Mouse (Mus musculus): Measurements from ENCODE around the gene Flt3. TPM values are rescaled to one million over a fixed set of nuclear protein-coding genes. Genes with fewer than 3 reads are reported as not detected.

Flt3 gene
- polyA plus RNA-seq (2014; fragmentation: Nextera tagmentation; extraction: Ambion mirVana): 0.27 and 0.31 TPM in 2 replicates

GRCm38 (mm10) chr5:147399843-147400504 is at the start of gene Flt3:
Flt3 (minus strand) TSS chr5:147400489.
- 1% methylated on average over 56 of the region's 56 CpGs for WGBS

GRCm38 (mm10) chr5:147448933-147449332 is 48.6 kb upstream of the Flt3 start:
- DNase-seq (ENCODE audit: low spot score) (no peak), ATAC-seq (replicated peaks; ENCODE audit: insufficient number of reproducible peaks, low FRiP score, low TSS enrichment, low read depth) (no peak)
- H3K4me1 ChIP-seq (ENCODE audit: control insufficient read depth, insufficient read depth, low read length): no peaks in the 10 kb centered on the region
- no peak overlapping the region for H3K4me3 ChIP-seq (ENCODE audit: low read depth, low read length)
- WGBS: 91% methylated on average over 4 of the region's 4 CpGs
- H3K36me3 ChIP-seq (replicated peaks; ENCODE audit: control insufficient read depth, insufficient read depth, low read depth, low read length): no peaks in the 10 kb centered on the region
- no peak overlapping the region for H3K27ac ChIP-seq (replicated peaks; ENCODE audit: low read depth, low read length)
- no peaks in the 10 kb centered on the region for H3K27me3 ChIP-seq (ENCODE audit: control insufficient read depth, insufficient read depth, low read length)
- H3K9me3 ChIP-seq (replicated peaks; ENCODE audit: control insufficient read depth, low read length): no peaks in the 10 kb centered on the region
- H3K4me2 ChIP-seq (ENCODE audit: low read depth, low read length): no peak overlapping the region
- no peak overlapping the region for H3K9ac ChIP-seq (replicated peaks; ENCODE audit: low read length)

More at GRCm38 (mm10) chr5:147399843-147400504, at the start of gene Flt3:
- Histone ChIP-seq H3K4me1 (ENCODE audit: control insufficient read depth, insufficient read depth, low read length) (no peaks in the 10 kb centered on the region), H3K4me3 (ENCODE audit: low read depth, low read length) (peak within 1 kb of the TSS; percentile 39), H3K27me3 (ENCODE audit: control insufficient read depth, insufficient read depth, low read length) (peaks cover 45% of the 10 kb centered on the region), H3K36me3 (replicated peaks; ENCODE audit: control insufficient read depth, insufficient read depth, low read depth, low read length) (no peaks in the 10 kb centered on the region), H3K4me2 (ENCODE audit: low read depth, low read length) (peak within 1 kb of the TSS; percentile 93), H3K9ac (replicated peaks; ENCODE audit: low read length) (no peak within 1 kb of the TSS), H3K9me3 (replicated peaks; ENCODE audit: control insufficient read depth, low read length) (no peaks in the 10 kb centered on the region), H3K27ac (replicated peaks; ENCODE audit: low read depth, low read length) (no peak within 1 kb of the TSS)
- DNase-seq (ENCODE audit: low spot score) (peak; percentile 60), ATAC-seq (replicated peaks; ENCODE audit: insufficient number of reproducible peaks, low FRiP score, low TSS enrichment, low read depth) (peak; percentile 76)

GRCm38 (mm10) chr5:147448526-147448925 is 48.2 kb upstream of the Flt3 start:
- ATAC-seq (replicated peaks; ENCODE audit: insufficient number of reproducible peaks, low FRiP score, low TSS enrichment, low read depth) (no peak), DNase-seq (ENCODE audit: low spot score) (no peak)
- Histone ChIP-seq H3K4me2 (ENCODE audit: low read depth, low read length) (no peak overlapping the region), H3K4me1 (ENCODE audit: control insufficient read depth, insufficient read depth, low read length) (no peaks in the 10 kb centered on the region), H3K27me3 (ENCODE audit: control insufficient read depth, insufficient read depth, low read length) (no peaks in the 10 kb centered on the region), H3K36me3 (replicated peaks; ENCODE audit: control insufficient read depth, insufficient read depth, low read depth, low read length) (no peaks in the 10 kb centered on the region), H3K9me3 (replicated peaks; ENCODE audit: control insufficient read depth, low read length) (no peaks in the 10 kb centered on the region), H3K27ac (replicated peaks; ENCODE audit: low read depth, low read length) (no peak overlapping the region), H3K9ac (replicated peaks; ENCODE audit: low read length) (no peak overlapping the region), H3K4me3 (ENCODE audit: low read depth, low read length) (no peak overlapping the region)
- WGBS: 60% methylated on average over 4 of the region's 4 CpGs

- peak; percentile 21 for DNase-seq (ENCODE audit: low spot score)
- no peaks in the 10 kb centered on the region for H3K36me3 ChIP-seq (replicated peaks; ENCODE audit: control insufficient read depth, insufficient read depth, low read depth, low read length)
- H3K4me1 ChIP-seq (ENCODE audit: control insufficient read depth, insufficient read depth, low read length): no peaks in the 10 kb centered on the region
- H3K4me2 ChIP-seq (ENCODE audit: low read depth, low read length): no peak overlapping the region
- H3K27ac ChIP-seq (replicated peaks; ENCODE audit: low read depth, low read length): no peak overlapping the region
- H3K27me3 ChIP-seq (ENCODE audit: control insufficient read depth, insufficient read depth, low read length): no peaks in the 10 kb centered on the region
- 77% methylated on average over 4 of the region's 4 CpGs for WGBS
- H3K4me3 ChIP-seq (ENCODE audit: low read depth, low read length): no peak overlapping the region
- H3K9ac ChIP-seq (replicated peaks; ENCODE audit: low read length): no peak overlapping the region
- ATAC-seq (replicated peaks; ENCODE audit: insufficient number of reproducible peaks, low FRiP score, low TSS enrichment, low read depth): no peak
- H3K9me3 ChIP-seq (replicated peaks; ENCODE audit: control insufficient read depth, low read length): no peaks in the 10 kb centered on the region
Observed at GRCm38 (mm10) chr5:147445252-147445651, 45.0 kb upstream of the Flt3 start.

GRCm38 (mm10) chr5:147444757-147445156 is 44.5 kb upstream of the Flt3 start:
- no peak overlapping the region for H3K27ac ChIP-seq (replicated peaks; ENCODE audit: low read depth, low read length)
- DNase-seq (ENCODE audit: low spot score) (no peak), ATAC-seq (replicated peaks; ENCODE audit: insufficient number of reproducible peaks, low FRiP score, low TSS enrichment, low read depth) (no peak)
- no peak overlapping the region for H3K9ac ChIP-seq (replicated peaks; ENCODE audit: low read length)
- no peak overlapping the region for H3K4me2 ChIP-seq (ENCODE audit: low read depth, low read length)
- H3K4me1 ChIP-seq (ENCODE audit: control insufficient read depth, insufficient read depth, low read length): no peaks in the 10 kb centered on the region
- H3K36me3 ChIP-seq (replicated peaks; ENCODE audit: control insufficient read depth, insufficient read depth, low read depth, low read length): no peaks in the 10 kb centered on the region
- H3K27me3 ChIP-seq (ENCODE audit: control insufficient read depth, insufficient read depth, low read length): no peaks in the 10 kb centered on the region
- no peaks in the 10 kb centered on the region for H3K9me3 ChIP-seq (replicated peaks; ENCODE audit: control insufficient read depth, low read length)
- WGBS: 90% methylated on average over 2 of the region's 2 CpGs
- no peak overlapping the region for H3K4me3 ChIP-seq (ENCODE audit: low read depth, low read length)

- 83% methylated on average over 6 of the region's 6 CpGs for WGBS
- no peaks in the 10 kb centered on the region for H3K9me3 ChIP-seq (replicated peaks; ENCODE audit: control insufficient read depth, low read length)
- H3K9ac ChIP-seq (replicated peaks; ENCODE audit: low read length): no peak overlapping the region
- ATAC-seq (replicated peaks; ENCODE audit: insufficient number of reproducible peaks, low FRiP score, low TSS enrichment, low read depth) (no peak), DNase-seq (ENCODE audit: low spot score) (no peak)
- no peaks in the 10 kb centered on the region for H3K4me1 ChIP-seq (ENCODE audit: control insufficient read depth, insufficient read depth, low read length)
- H3K27ac ChIP-seq (replicated peaks; ENCODE audit: low read depth, low read length): no peak overlapping the region
- no peaks in the 10 kb centered on the region for H3K27me3 ChIP-seq (ENCODE audit: control insufficient read depth, insufficient read depth, low read length)
- no peak overlapping the region for H3K4me3 ChIP-seq (ENCODE audit: low read depth, low read length)
- H3K36me3 ChIP-seq (replicated peaks; ENCODE audit: control insufficient read depth, insufficient read depth, low read depth, low read length): no peaks in the 10 kb centered on the region
- no peak overlapping the region for H3K4me2 ChIP-seq (ENCODE audit: low read depth, low read length)
Observed at GRCm38 (mm10) chr5:147444298-147444697, 44.0 kb upstream of the Flt3 start.

- 78% methylated on average over 4 of the region's 4 CpGs for WGBS
- DNase-seq (ENCODE audit: low spot score): no peak
- no peak overlapping the region for H3K4me2 ChIP-seq (ENCODE audit: low read depth, low read length)
- no peaks in the 10 kb centered on the region; the same call in 1 of the 2 replicates for H3K4me1 ChIP-seq (ENCODE audit: control insufficient read depth, insufficient read depth, low read length)
- no peak overlapping the region for H3K4me3 ChIP-seq (ENCODE audit: low read depth, low read length)
- no peak overlapping the region for H3K27ac ChIP-seq (replicated peaks; ENCODE audit: low read depth, low read length)
- no peaks in the 10 kb centered on the region for H3K36me3 ChIP-seq (replicated peaks; ENCODE audit: control insufficient read depth, insufficient read depth, low read depth, low read length)
- H3K9ac ChIP-seq (replicated peaks; ENCODE audit: low read length): no peak overlapping the region
- H3K9me3 ChIP-seq (replicated peaks; ENCODE audit: control insufficient read depth, low read length): no peaks in the 10 kb centered on the region
- ATAC-seq (replicated peaks; ENCODE audit: insufficient number of reproducible peaks, low FRiP score, low TSS enrichment, low read depth): no peak
- no peaks in the 10 kb centered on the region for H3K27me3 ChIP-seq (ENCODE audit: control insufficient read depth, insufficient read depth, low read length)
Observed at GRCm38 (mm10) chr5:147442741-147443140, 42.5 kb upstream of the Flt3 start.

GRCm38 (mm10) chr5:147441979-147442378 is 41.7 kb upstream of the Flt3 start:
- no peaks in the 10 kb centered on the region for H3K27me3 ChIP-seq (ENCODE audit: control insufficient read depth, insufficient read depth, low read length)
- ATAC-seq (replicated peaks; ENCODE audit: insufficient number of reproducible peaks, low FRiP score, low TSS enrichment, low read depth): no peak
- H3K27ac ChIP-seq (replicated peaks; ENCODE audit: low read depth, low read length): no peak overlapping the region
- no peaks in the 10 kb centered on the region for H3K36me3 ChIP-seq (replicated peaks; ENCODE audit: control insufficient read depth, insufficient read depth, low read depth, low read length)
- no peak overlapping the region for H3K4me3 ChIP-seq (ENCODE audit: low read depth, low read length)
- no peak overlapping the region for H3K4me2 ChIP-seq (ENCODE audit: low read depth, low read length)
- H3K9ac ChIP-seq (replicated peaks; ENCODE audit: low read length): no peak overlapping the region
- H3K4me1 ChIP-seq (ENCODE audit: control insufficient read depth, insufficient read depth, low read length): no peaks in the 10 kb centered on the region; the same call in 1 of the 2 replicates
- H3K9me3 ChIP-seq (replicated peaks; ENCODE audit: control insufficient read depth, low read length): no peaks in the 10 kb centered on the region
- WGBS: 97% methylated on average over 1 of the region's 1 CpGs
- no peak for DNase-seq (ENCODE audit: low spot score)

Measured in embryonic facial prominence, embryonic 11.5 days (tissue).